Mouse (Mus musculus) liver, embryonic 14.5 days (tissue): ENCODE measurements at regions not wholly inside any gene's neighbourhood (a gene's known extent, or its start where the extent isn't known, plus 50 kb on each side); places are given as distances from the start of the nearest gene placed in this dataset.

Experiments
- ATAC-seq: fragments of 200-750 bp; cut with Nextera tagmentation; 2 replicates; pipeline ENCODE4 v1.8.0; 2017; ENCODE audit warnings: moderate number of reproducible peaks, mild to moderate bottlenecking, moderate library complexity; ENCODE audit not compliant: insufficient read depth
- DNase-seq, 3 experiments: peaks; one replicate each; pipeline ENCODE4 v3.0.0-alpha.2; 2012 to 2013; ENCODE audit warnings: low read depth in 3 of 3, low spot score in 3 of 3
- H3K27ac ChIP-seq: fragments of 300-500 bp; sonication (generic); 2 replicates; pipeline ENCODE4 v1.5.1; 2014; ENCODE audit warnings: moderate library complexity, mild to moderate bottlenecking, control low read depth, inconsistent platforms
- H3K27me3 ChIP-seq: fragments of 300-500 bp; sonication (generic); 2 replicates; pipeline ENCODE4 v1.6.1; 2014; ENCODE audit warnings: mild to moderate bottlenecking, low read length, moderate library complexity; ENCODE audit not compliant: control insufficient read depth, insufficient read depth
- H3K36me3 ChIP-seq: fragments of 300-500 bp; sonication (generic); replicated peaks from 2 replicates; pipeline ENCODE4 v1.6.1; 2014; ENCODE audit warnings: low read depth; ENCODE audit not compliant: control insufficient read depth, insufficient read depth
- H3K4me1 ChIP-seq, 2 experiments: fragments of 200-500 bp in 1 of 2; fragments of 300-500 bp in 1 of 2; sonication (generic) in 1 of 2; replicated peaks; 2 replicates each; pipeline ENCODE4 v1.6.1; 2012 to 2014; ENCODE audit warnings: antibody characterized with exemption in 1 of 2, inconsistent platforms in 1 of 2, low read length in 1 of 2; ENCODE audit not compliant: control insufficient read depth in 2 of 2, insufficient read depth in 2 of 2
- H3K4me2 ChIP-seq: fragments of 300-500 bp; sonication (generic); 2 replicates; pipeline ENCODE4 v1.6.1; 2014; ENCODE audit warnings: low read depth, mild to moderate bottlenecking, control low read depth, moderate library complexity
- H3K4me3 ChIP-seq, 2 experiments: fragments of 200-500 bp in 1 of 2; fragments of 300-500 bp in 1 of 2; sonication (generic) in 1 of 2; 2 replicates each; pipeline ENCODE4 v1.5.1; 2012 to 2014; ENCODE audit warnings: low read depth in 2 of 2, low read length in 2 of 2, mild to moderate bottlenecking in 2 of 2, control low read depth in 1 of 2, inconsistent platforms in 1 of 2, moderate library complexity in 1 of 2; ENCODE audit not compliant: insufficient read depth in 1 of 2
- H3K9ac ChIP-seq: fragments of 300-500 bp; sonication (generic); replicated peaks from 2 replicates; pipeline ENCODE4 v1.6.1; 2014; ENCODE audit warnings: mild to moderate bottlenecking, control low read depth, moderate library complexity
- H3K9me3 ChIP-seq: fragments of 300-500 bp; sonication (generic); 2 replicates; pipeline ENCODE4 v1.6.1; 2016; ENCODE audit warnings: low read length, mixed read lengths; ENCODE audit not compliant: control insufficient read depth
- CTCF ChIP-seq: IDR thresholded peaks from 2 replicates; pipeline ENCODE4 v1.5.1; 2016; ENCODE audit warnings: antibody characterized with exemption, low read depth, control low read depth
- EP300 ChIP-seq: IDR thresholded peaks from 2 replicates; pipeline ENCODE4 v1.6.1; 2016; ENCODE audit warnings: antibody characterized with exemption, low read depth
- WGBS: fragments of 180-500 bp; shearing (Covaris S2); extraction: QIAGEN DNeasy Blood & Tissue Kit; methylation state at CpG from one replicate; pipeline ENCODE4 v1.1.7; 2014; ENCODE audit not compliant: insufficient replicate concordance; 5-methylcytosine and 5-hydroxymethylcytosine counted together

DNA sequence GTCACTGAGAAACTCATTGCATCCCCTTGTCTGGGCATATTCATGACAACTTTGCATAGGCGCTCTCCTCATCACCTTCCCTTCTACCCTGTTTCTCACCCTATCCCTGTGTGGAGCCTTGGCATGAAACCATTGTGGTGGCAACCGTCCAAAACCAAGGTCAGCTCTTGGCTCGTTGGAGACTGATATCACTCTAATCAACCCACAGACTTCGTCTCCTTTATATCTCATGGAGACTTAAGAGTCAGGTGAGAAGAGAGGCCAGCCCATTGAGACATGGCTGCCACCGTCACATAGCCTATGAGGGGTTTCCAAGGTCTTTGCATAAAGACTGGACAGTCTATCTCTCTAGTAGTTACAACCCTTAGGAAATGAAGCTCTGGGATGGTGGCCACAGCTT is 305.5 kb upstream of the Runx1 start:
- peak; percentile 76 for TF ChIP-seq EP300
- TF ChIP-seq CTCF, result no peak
- Histone ChIP-seq H3K27me3 (no peaks in the 10 kb centered on the region), H3K9me3 (no peaks in the 10 kb centered on the region), H3K27ac (peak overlapping the region; percentile 95), H3K36me3 (no peaks in the 10 kb centered on the region), H3K9ac (no peak overlapping the region; the same call in 1 of the 2 replicates), H3K4me1 (peaks cover 61 to 62% of the 10 kb centered on the region in 2 experiments), H3K4me3 (no peak overlapping the region), H3K4me2 (peak overlapping the region; percentile 21; the same call in 1 of the 2 replicates)
- DNase-seq (peak in 1 of 3 experiments; percentile 42), ATAC-seq (peak; percentile 6; the same call in 1 of the 2 replicates)
- 31% methylated on average over 5 of the region's 5 CpGs for WGBS

DNA sequence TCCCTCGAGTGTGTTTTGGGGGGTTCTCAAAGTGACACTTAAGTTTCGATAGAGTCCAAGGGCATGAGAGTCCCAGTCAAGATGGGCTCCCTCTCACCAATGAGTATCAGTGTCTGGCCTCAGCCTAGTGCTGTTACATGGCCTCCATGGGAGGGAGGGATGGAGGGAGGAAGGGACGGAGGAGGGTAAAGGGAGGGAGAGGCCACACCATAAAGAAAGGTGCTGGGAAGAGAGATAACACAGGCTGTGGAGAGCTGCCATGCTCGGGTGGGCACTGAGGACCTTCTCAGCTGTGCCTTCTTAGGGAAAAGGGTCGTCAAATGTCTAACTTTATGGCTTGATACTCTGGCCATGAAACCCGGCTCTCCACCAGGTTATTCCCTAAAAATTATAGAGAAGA is 304.7 kb upstream of the Runx1 start:
- TF ChIP-seq CTCF (no peak), EP300 (peak; percentile 60; the same call in 1 of the 2 replicates)
- Histone ChIP-seq H3K36me3 (no peaks in the 10 kb centered on the region), H3K27me3 (no peaks in the 10 kb centered on the region), H3K4me1 (peaks cover 62 to 66% of the 10 kb centered on the region in 2 experiments), H3K4me2 (peak overlapping the region; percentile 76), H3K9ac (peak overlapping the region; percentile 62; the same call in 1 of the 2 replicates), H3K27ac (peak overlapping the region; percentile 95), H3K9me3 (no peaks in the 10 kb centered on the region), H3K4me3 (no peak overlapping the region)
- peak in 2 of 3 experiments; percentile 47 to 57 for DNase-seq
- peak; percentile 62 for ATAC-seq
- WGBS, result 30% methylated on average over 6 of the region's 6 CpGs

DNA sequence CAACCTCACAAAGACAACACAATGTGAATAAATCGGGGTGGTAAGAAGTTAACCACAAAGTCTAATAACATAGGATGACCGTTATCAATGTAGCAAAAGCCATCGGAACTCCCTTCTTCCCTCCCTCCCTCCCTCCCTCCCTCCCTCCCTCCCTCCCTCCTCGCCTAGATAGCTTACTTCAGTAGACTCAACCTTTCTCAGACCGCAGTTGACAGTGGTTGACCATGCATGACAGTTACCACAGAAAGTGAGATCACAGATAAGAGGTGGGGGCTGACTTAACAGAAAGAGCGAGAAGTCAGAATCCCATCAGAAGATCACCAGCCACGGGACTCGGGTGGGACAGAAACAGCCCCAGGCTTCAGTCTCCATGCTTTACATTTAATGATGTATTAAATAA is 297.8 kb upstream of the Runx1 start:
- Histone ChIP-seq H3K4me3 (no peak overlapping the region), H3K9me3 (no peaks in the 10 kb centered on the region), H3K4me1 (peaks cover 42 to 44% of the 10 kb centered on the region in 2 experiments), H3K36me3 (no peaks in the 10 kb centered on the region), H3K27ac (peak overlapping the region; percentile 17; the same call in 1 of the 2 replicates), H3K27me3 (no peaks in the 10 kb centered on the region; the same call in none of the 2 replicates), H3K9ac (peak overlapping the region; percentile 48), H3K4me2 (peak overlapping the region; percentile 49)
- 10% methylated on average over 8 of the region's 8 CpGs for WGBS
- peak; percentile 47 for ATAC-seq
- no peak for TF ChIP-seq EP300
- no peak for TF ChIP-seq CTCF
- DNase-seq, result no peak

DNA sequence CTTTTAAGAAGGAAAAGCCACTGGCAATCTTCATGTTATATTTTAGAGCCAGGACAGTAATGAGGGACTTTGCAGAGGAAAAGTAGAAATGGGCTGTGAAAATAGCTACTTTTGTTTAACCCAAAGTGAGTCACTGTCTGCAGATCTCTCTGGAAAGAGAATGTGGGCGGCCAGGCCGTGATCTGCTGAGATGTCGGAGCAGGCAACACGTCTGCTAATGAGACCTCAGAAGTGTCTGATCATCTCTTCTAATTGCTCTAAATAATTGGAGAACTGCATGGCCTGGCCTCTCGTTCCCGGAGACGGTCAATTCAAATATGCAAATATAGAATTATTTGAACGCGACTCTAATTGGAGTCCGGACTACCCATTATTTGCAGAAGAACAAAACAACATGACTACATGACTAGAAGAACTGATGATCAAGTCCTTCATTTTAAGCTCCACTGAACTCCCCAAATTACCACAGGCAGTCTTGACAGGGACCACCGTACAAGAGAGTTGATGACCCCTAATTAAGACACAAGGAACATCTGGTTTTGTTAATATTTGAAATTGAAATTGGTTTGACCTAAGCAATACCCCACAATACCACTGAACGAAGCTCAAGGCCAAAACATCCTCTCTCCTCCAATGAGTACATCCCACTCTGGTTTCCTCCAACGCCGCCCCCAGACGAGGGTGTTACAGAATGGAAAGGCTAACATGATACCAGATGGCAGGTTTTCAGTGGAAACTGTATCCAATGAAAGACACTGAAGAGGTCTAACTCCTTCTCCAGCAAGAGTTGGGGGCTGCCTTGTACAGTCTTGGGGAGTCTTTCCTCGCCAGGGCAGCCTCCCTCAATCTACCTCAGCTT is 290.4 kb upstream of the Runx1 start:
- Histone ChIP-seq H3K4me2 (no peak overlapping the region), H3K27me3 (no peaks in the 10 kb centered on the region; the same call in 1 of the 2 replicates), H3K4me1 (no peaks in the 10 kb centered on the region), H3K9me3 (no peaks in the 10 kb centered on the region), H3K9ac (no peak overlapping the region), H3K4me3 (no peak overlapping the region), H3K27ac (no peak overlapping the region), H3K36me3 (no peaks in the 10 kb centered on the region)
- 76% methylated on average over 16 of the region's 16 CpGs for WGBS
- TF ChIP-seq CTCF (no peak), EP300 (no peak)
- ATAC-seq (no peak), DNase-seq (no peak)

DNA sequence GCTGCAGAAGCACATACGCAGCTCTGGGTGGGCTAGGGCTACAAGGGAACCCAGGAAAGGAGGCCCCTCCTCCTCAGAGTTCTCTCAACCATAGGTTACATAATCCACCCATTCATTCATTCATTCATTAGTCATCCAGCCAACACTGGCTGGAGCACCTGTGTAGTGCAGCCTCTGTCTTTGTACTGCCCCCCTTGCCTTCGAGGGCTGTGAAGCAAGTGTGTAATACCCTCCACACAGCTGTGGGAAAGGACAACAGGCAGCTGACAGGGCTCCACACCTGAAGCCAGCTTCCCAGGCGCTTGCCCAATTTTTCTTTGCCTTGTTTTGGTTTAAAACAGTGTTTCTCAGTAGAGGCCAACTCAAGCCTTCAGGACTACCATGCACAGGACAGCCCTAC is 285.0 kb upstream of the Runx1 start:
- TF ChIP-seq EP300, result no peak
- TF ChIP-seq CTCF, result no peak
- H3K4me3 ChIP-seq, result no peak overlapping the region
- DNase-seq, result no peak
- no peak overlapping the region for H3K9ac ChIP-seq
- peaks cover 0 to 6% of the 10 kb centered on the region in 2 experiments; a peak in 2 of 4 replicates for H3K4me1 ChIP-seq
- no peak overlapping the region for H3K27ac ChIP-seq
- WGBS, result 44% methylated on average over 3 of the region's 3 CpGs
- no peaks in the 10 kb centered on the region for H3K9me3 ChIP-seq
- no peaks in the 10 kb centered on the region for H3K36me3 ChIP-seq
- ATAC-seq, result no peak
- no peak overlapping the region for H3K4me2 ChIP-seq
- no peaks in the 10 kb centered on the region; the same call in 1 of the 2 replicates for H3K27me3 ChIP-seq
